Mouse (Mus musculus): Measurements from ENCODE around the gene Dab1.

The Dab1 gene

DNA sequence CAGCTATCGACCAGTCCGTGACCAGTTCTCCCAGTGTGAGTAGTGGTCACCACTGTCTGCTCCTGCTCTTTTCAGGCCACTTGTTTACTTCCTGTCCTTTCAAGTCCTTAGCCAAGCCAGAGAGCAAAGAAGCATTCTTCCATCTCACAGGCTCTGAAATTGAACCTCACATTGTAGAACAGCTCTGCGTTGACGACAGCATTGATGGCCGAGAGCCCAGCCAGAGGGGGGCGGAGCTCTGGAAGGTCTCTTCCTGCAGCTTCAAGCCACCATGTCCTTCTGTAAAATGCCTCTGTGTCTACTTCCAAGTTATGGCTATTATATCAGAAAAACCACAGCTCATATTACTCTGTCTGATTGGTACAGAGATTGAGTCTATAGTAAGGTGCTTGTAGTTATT, 1127.3 kb downstream of the Dab1 start:
- no peak for DNase-seq (ENCODE audit: low spot score)

- no peak for DNase-seq (ENCODE audit: low spot score)
Observed at GRCm38 (mm10) chr4:104754090-104754489, 1134.9 kb downstream of the Dab1 start.

DNA sequence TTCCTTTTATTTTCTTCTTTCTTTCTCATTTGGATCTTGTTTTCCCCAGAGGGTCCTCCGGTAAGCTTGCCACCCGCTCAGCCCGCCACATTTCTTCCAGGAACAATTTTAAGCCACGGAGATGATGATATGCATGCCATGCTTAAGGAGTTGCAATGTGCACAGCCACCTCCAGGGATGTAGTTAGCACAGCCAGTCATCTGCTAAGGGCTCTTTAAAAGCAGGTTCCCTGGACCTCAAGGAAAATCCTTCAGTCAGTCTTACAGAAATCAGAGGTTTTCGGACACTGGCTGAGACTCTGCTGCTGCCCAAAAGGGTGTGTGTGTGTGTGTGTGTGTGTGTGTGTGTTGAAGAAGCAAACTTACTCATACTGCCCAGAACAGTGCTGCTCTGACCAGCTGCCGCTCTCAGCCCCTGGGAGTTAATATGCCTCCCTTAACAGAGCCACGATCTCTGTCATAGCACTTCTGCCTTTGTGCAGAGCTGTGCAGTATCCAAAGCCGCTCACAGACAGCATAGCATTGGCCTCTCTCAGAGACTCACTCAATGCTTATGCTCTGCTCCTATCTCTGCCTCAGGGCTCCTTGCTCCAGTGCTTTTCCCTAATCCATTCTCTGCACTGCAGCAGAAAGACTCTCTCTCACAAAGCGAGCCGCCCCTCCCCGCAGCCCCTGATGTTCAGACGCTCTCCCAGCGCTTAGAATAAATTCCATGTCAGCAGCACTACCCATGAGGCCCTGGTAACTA, 1141.9 kb downstream of the Dab1 start:
- DNase-seq (ENCODE audit: low spot score), result no peak

GRCm38 (mm10) chr4:104766065-104766464, 1146.9 kb downstream of the Dab1 start, which contains the start of gene C8b:
C8b (plus strand) TSS chr4:104766317.
- no peak for DNase-seq (ENCODE audit: low spot score)

GRCm38 (mm10) chr4:104768190-104768589, 1149.0 kb downstream of the Dab1 start:
- no peak for DNase-seq (ENCODE audit: low spot score)

GRCm38 (mm10) chr4:104769602-104770001, 1150.4 kb downstream of the Dab1 start:
- no peak for DNase-seq (ENCODE audit: low spot score)

DNA sequence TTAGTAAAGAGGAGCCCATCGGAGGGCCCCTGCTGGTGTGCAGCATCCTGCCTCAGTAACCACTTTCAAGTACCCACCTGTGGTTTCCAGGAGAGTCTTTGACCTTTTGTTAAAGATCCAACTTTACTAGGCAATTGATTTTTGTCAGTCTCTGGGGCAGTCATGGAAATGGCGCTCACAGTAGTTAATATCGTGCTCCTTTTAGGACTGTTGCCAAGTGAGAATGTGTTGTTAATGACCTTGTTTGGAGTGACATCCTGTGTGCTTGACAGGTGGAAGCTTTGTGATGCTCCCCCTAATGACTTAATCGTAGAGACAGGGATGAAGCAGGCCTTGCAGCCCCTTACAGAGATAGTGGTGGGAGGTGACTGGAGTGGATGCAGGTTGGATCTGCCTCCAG, 1151.2 kb downstream of the Dab1 start:
- DNase-seq (ENCODE audit: low spot score), result no peak

GRCm38 (mm10) chr4:104775601-104776000, 1156.4 kb downstream of the Dab1 start:
- DNase-seq (ENCODE audit: low spot score), result no peak

GRCm38 (mm10) chr4:104779460-104779859, 1160.3 kb downstream of the Dab1 start:
- no peak for DNase-seq (ENCODE audit: low spot score)

DNA sequence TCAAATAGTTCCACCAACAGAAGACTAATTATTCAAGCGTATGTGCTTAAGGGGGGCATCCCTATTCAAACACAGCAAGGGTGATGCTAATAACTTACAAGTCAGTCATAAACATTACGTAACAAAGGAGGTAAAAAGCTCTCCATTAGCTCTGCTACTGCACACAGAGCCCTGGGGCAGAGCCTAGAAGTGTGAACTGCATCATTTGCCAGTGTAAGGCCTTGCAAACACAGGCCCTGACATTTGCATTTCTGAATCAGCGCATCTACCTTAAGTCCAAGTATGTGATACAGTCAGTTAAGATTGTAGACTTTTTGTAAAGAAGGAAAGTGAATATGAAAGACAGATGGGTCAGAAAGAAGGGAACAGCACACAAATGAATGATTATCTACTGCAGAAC, 1162.3 kb downstream of the Dab1 start:
- no peak for DNase-seq (ENCODE audit: low spot score)

DNA sequence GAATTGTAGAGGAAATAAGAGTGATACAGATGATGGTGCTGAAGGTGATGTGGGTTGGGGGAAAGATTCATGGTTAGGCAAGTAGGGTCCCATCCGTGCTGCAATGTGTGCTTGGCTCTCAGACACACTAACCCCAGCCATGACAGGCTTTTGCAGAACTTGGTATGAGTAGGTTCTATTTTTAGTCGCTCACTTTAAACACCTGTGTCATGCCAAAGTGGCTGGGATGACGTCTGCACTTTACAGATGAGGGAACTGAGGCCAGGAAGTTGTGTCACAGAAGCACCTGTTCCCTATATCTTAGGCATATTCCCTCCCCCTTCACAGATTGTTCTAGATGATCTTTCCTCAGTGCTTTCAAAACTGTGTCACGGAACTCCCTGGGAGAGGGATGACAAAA, 1163.2 kb downstream of the Dab1 start:
- no peak for DNase-seq (ENCODE audit: low spot score)

- no peak for DNase-seq (ENCODE audit: low spot score)
Observed at GRCm38 (mm10) chr4:104792111-104792510, 1173.0 kb downstream of the Dab1 start.
